Mouse (Mus musculus) adrenal gland, postnatal 36 days (tissue): ENCODE measurements around the gene Aoc3. TPM values are rescaled to one million over a fixed set of nuclear protein-coding genes. Genes with fewer than 3 reads are reported as not detected.
A peak's percentile ranks its signal among the peaks of the same experiment; 100 is the strongest.
"Not testable (repeated sequence)": the region's sequence is repeated elsewhere in the genome, so short reads cannot be mapped to it uniquely, and the experiment has no call there.

ENCODE experiments used
- DNase-seq, 2 experiments: peaks; one replicate each; pipeline ENCODE4 v3.0.0; 2021; ENCODE audit warnings: mixed read lengths in 1 of 2
- long read RNA-seq, 2 experiments: library from polyadenylated mRNA; stranded (forward); transcript quantifications; one replicate each; pipeline ENCODE4 v2.0.0; 2021; ENCODE audit warnings: borderline sequencing depth in 2 of 2
- total RNA-seq, 2 experiments: library from RNA; stranded (reverse); gene quantifications; 2 replicates each; pipeline ENCODE4 v1.2.3; 2021

Gene Aoc3
- 10 to 100 TPM; 40.4 to 67.8 TPM for total RNA-seq
- long read RNA-seq, experiment 1, full-length matches to known transcripts, result 3 of 10 reads
- long read RNA-seq, experiment 1, partial matches to known transcripts, result 1 of 10 reads
- long read RNA-seq, experiment 1, other reads (novel, unspliced or antisense), result 6 of 10 reads
- long read RNA-seq, experiment 2, full-length matches to known transcripts, result 11 of 16 reads
- long read RNA-seq, experiment 2, partial matches to known transcripts, result 1 of 16 reads
- long read RNA-seq, experiment 2, other reads (novel, unspliced or antisense), result 4 of 16 reads

GRCm38 (mm10) chr11:101330371-101330924, at the start of gene Aoc3:
TSS of gene Aoc3 (plus strand) at chr11:101330605.
- DNase-seq, result no peak

- no peak for DNase-seq
Measured at GRCm38 (mm10) chr11:101280837-101281236, 49.6 kb upstream of the Aoc3 start.

GRCm38 (mm10) chr11:101282896-101283295, 47.5 kb upstream of the Aoc3 start:
- no peak for DNase-seq

- no peak for DNase-seq
Measured at GRCm38 (mm10) chr11:101283805-101284204, 46.6 kb upstream of the Aoc3 start.

GRCm38 (mm10) chr11:101287306-101287705, 43.1 kb upstream of the Aoc3 start:
- peak; percentile 74 to 80 for DNase-seq

- DNase-seq, result no peak
Measured at GRCm38 (mm10) chr11:101291231-101291630, 39.2 kb upstream of the Aoc3 start.

- no peak for DNase-seq
Measured at GRCm38 (mm10) chr11:101295191-101295590, 35.2 kb upstream of the Aoc3 start.

- no peak for DNase-seq
Measured at GRCm38 (mm10) chr11:101300881-101301280, 29.5 kb upstream of the Aoc3 start.

- no peak for DNase-seq
Measured at GRCm38 (mm10) chr11:101301299-101302003, 29.0 kb upstream of the Aoc3 start.

- DNase-seq, result peak; percentile 98
Measured at GRCm38 (mm10) chr11:101302004-101302798, 28.2 kb upstream of the Aoc3 start, which contains the start of gene Becn1. TSS of gene Becn1 (minus strand) at chr11:101302286.

- no peak for DNase-seq
Measured at GRCm38 (mm10) chr11:101307744-101308143, 22.7 kb upstream of the Aoc3 start.

GRCm38 (mm10) chr11:101311083-101311482, 19.3 kb upstream of the Aoc3 start:
- no peak for DNase-seq

- DNase-seq, result no peak
Measured at GRCm38 (mm10) chr11:101312150-101312549, 18.3 kb upstream of the Aoc3 start.

GRCm38 (mm10) chr11:101314567-101314966, 15.8 kb upstream of the Aoc3 start:
- no peak for DNase-seq

- no peak for DNase-seq
Measured at GRCm38 (mm10) chr11:101315082-101315650, 15.2 kb upstream of the Aoc3 start.

GRCm38 (mm10) chr11:101315665-101316500, 14.5 kb upstream of the Aoc3 start, which contains the start of gene Psme3:
TSS of gene Psme3 (plus strand) at chr11:101316213.
- DNase-seq, result peak; percentile 95 to 96

- DNase-seq, result peak; percentile 43 to 57
Measured at GRCm38 (mm10) chr11:101316501-101316917, 13.9 kb upstream of the Aoc3 start.

- peak; percentile 73 to 84 for DNase-seq
Measured at GRCm38 (mm10) chr11:101323609-101324008, 6.8 kb upstream of the Aoc3 start.

GRCm38 (mm10) chr11:101324763-101325162, 5.6 kb upstream of the Aoc3 start, which contains the start of gene Aoc2:
TSS of gene Aoc2 (plus strand) at chr11:101325063.
- DNase-seq, result no peak

- not testable (repeated sequence) for DNase-seq
Measured at GRCm38 (mm10) chr11:101325201-101325600, 5.2 kb upstream of the Aoc3 start.

- no peak for DNase-seq
Measured at GRCm38 (mm10) chr11:101326147-101326546, 4.3 kb upstream of the Aoc3 start.
